Mouse (Mus musculus) kidney, postnatal 14 days (tissue): ENCODE measurements around the gene Vwa7.
"Not testable (repeated sequence)": the region's sequence is repeated elsewhere in the genome, so short reads cannot be mapped to it uniquely, and the experiment has no call there.

Source experiments
- DNase-seq: peaks from one replicate; pipeline ENCODE4 v3.0.0; 2022; ENCODE audit warnings: mixed read lengths

Vwa7 gene

DNA sequence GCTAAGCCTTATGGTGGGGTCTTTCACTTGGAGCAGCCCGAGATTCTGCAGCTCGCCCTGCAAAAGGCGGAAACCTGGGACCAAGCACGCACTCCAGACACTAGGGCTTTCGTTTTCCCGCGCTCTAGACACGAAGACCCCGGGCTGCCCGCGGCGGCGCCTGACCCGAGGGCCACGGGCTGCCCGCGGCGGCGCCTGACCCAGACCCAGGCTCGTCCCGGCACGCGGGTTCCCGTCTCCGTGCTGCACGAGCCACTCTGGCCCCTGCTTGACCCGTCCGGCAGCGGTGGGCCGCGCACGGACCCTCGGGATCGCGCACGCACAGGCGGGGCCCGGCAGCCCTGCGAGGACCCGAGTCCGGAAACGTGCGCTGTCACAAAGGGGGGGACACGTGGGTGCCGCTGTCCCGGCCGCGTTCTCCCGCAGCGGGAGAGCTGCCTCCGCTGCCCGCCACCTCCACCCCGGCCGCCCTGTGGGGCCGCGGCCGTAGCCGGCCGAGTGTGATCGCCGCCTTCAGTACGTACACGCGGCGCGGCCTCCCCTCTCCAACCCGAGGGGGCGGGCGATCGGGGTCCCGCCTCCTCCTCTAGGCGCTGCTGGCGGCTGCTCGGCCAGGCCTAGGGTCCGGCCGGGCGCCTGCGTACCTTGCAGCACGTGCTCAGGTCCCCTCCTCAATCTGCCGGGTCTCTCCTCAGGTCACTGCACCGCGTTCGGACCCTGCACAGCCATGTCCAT is 15.5 kb upstream of the Vwa7 start, which contains the start of gene Vars:
Vars (plus strand) TSS at position 271 of the 735 bp plus-strand sequence.
- DNase-seq, result peak; percentile 93

- no peak for DNase-seq
These were observed 14.8 kb upstream of the Vwa7 start for GRCm38 (mm10) chr17:35001452-35002152.

DNA sequence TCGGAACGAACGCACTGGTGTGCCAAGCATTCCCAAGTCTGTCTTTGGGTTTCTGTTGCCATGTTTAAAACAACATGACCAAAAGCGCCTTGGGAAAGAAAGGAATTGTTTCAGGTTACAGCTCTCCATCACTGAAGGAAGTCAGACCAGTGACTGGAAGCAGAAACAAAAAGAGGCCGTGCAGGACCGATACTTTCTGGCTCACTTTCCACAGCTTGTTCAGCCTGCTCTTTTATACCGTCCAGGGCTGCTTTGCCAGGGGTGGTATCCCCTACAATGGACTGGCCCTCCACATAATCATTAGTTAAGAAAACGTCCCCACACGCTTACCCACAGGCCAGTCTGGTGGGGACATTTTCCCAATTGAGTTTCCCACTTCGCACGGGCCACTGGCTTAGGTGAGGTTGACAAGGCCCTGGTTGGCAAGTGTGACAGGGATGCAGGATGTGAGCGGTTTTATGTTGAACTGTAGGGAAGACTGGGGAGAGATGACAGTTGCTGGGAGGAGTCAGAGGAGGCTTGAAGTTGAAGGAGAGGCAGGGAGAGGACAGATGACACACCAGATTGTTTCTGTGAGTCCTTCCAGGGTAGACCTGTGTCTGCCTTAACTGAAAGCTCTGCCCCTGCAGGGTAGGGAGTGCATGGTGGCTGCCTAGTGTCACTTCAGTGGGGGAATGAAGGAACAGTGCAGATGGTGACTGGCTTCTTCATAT is 14.1 kb upstream of the Vwa7 start:
- no peak for DNase-seq

DNA sequence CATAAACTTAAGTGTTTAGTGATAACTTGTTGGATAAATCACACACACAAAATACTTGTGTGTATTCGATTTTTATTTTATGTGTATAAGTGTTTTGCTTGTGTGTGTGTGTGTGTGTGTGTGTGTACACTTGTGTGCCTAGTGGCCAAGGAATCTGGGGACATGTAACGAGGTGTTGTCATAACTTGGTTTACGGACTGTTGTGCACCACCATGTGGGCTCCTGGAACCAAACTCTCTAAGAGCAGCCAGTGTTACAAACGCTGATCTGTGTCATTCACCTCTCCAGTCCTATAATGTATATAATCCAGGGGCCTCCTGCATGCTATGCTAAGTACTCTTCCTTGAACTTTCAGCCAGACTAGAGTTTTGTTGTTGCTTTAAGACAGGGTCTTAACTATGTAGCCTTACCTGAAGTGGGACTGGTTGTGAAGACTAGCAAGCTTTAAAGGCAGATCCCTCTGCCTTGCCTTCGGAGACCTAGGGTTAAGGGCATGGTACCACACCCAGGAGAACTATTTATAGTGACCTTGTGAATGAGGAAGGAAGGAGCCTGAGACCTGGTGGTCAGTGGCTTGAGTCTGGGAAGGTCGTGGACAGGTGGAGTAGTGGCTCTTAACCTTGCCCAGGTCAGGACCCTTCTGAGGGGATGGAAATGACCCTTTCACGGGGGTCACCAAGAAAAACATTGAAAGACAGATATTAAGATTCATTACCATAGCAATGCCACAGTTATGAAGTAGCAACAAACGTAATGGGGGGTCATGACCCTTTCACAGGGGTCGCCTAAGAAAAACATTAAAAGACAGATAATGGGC is 13.1 kb upstream of the Vwa7 start:
- no peak for DNase-seq

GRCm38 (mm10) chr17:35004075-35004717 is 12.2 kb upstream of the Vwa7 start:
- no peak for DNase-seq

DNA sequence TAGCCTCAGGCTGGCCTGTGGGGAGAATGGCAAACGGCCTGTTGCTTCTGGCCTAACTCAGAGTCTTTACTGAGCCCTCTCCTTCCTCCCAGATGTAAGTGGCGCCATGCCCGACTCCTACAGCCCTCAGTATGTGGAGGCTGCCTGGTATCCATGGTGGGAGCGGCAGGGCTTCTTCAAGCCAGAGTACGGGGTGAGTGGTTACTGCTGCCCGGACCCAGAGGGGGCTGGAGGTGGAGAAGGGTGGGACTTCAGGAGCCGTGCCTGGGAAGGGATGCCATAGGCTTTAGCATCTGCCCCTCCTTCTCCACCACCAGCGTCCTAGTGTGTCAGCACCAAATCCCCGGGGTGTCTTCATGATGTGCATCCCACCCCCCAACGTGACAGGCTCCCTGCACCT is 11.2 kb upstream of the Vwa7 start:
- DNase-seq, result no peak

GRCm38 (mm10) chr17:35005902-35006301 is 10.5 kb upstream of the Vwa7 start:
- not testable (repeated sequence) for DNase-seq

DNA sequence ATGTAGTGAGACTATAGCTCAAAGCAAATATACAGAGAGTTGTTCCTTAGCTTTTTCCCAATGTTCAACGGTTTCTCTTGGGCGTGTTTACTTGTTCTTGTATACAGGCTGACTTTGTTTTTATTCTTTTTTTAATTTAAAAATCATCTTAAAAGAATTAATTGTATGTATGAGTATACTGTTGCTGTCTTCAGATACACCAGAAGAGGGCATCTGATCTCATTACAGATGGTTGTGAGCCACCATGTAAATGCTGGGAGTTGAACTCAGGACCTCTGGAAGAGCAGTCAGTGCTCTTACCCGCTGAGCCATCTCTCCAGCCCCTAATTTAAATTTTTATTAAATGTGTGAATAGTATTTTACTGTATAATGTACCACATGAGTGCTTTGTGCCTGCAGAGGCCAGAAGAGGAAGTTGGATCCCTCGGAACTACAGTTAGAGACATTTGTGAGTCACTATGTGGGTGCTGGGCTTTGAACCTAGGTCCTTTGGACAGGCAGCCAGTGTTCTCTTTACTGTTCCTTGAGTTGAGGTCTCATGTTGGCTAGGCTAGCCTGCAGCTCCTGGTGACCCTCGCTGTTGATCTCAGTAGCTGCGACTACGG is 8.9 kb upstream of the Vwa7 start:
- DNase-seq, result no peak

- no peak for DNase-seq
These were observed 6.8 kb upstream of the Vwa7 start for GRCm38 (mm10) chr17:35009586-35009985.

DNA sequence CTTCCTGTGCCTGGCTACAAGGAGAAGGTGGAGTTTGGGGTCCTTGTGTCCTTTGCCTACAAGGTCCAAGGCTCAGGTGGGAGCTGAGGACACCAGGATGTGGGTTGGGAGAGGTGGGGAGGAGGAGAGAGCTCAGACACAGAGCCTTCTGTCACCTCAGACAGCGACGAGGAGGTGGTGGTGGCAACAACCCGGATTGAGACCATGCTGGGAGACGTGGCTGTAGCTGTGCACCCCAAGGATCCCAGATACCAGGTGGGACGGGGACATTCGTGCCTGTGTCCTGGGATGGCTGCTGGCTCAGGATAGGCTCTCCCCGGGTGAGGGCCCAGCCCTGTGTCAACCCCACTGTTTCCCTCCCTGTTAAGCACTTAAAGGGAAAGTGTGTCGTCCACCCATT is 4.9 kb upstream of the Vwa7 start:
- DNase-seq, result no peak

GRCm38 (mm10) chr17:35012430-35012829 is 3.9 kb upstream of the Vwa7 start:
- DNase-seq, result no peak

GRCm38 (mm10) chr17:35013221-35013620 is 3.2 kb upstream of the Vwa7 start:
- DNase-seq, result no peak

GRCm38 (mm10) chr17:35015296-35015695 is 1.1 kb upstream of the Vwa7 start:
- DNase-seq, result no peak

GRCm38 (mm10) chr17:35016791-35017705 is 669 bp downstream of the Vwa7 start:
- no peak for DNase-seq

GRCm38 (mm10) chr17:35017706-35018030 is 1.3 kb downstream of the Vwa7 start:
- no peak for DNase-seq

DNA sequence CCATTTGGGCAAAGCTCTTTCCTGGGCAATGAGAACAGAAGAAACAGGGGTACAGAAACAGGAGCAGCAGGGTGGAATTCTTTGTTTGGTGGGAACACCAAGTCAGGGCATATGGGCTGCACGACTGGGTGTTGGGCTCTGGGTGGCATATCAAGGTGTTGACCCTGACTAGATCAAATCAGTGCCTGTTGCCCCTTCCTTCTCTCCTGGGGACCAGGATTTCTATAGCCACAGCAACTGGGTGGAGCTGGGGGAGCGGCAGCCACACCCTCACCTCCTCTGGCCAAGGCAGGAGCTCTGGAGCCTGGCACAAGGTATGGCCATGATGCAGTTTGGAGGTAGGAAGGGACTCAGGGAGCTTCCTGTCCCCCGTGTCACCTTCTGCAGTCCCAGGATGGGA is 1.8 kb downstream of the Vwa7 start:
- no peak for DNase-seq

GRCm38 (mm10) chr17:35019894-35020293 is 3.5 kb downstream of the Vwa7 start:
- DNase-seq, result no peak

GRCm38 (mm10) chr17:35020551-35020950 is 4.2 kb downstream of the Vwa7 start:
- no peak for DNase-seq

- peak; percentile 90 for DNase-seq
These were observed 4.9 kb downstream of the Vwa7 start for GRCm38 (mm10) chr17:35021163-35021808.

GRCm38 (mm10) chr17:35021842-35022477 is 5.6 kb downstream of the Vwa7 start:
- DNase-seq, result no peak
